Mouse (Mus musculus): Measurements from ENCODE around the gene Col1a1.

Col1a1 gene

GRCm38 (mm10) chr11:94936045-94936444 is at the start of gene Col1a1:
Gene Col1a1 (plus strand): TSS chr11:94936224.
- DNase-seq (ENCODE audit: low spot score): no peak

- DNase-seq (ENCODE audit: low spot score): no peak
These were observed 44.9 kb upstream of the Col1a1 start for GRCm38 (mm10) chr11:94891155-94891554.

- DNase-seq (ENCODE audit: low spot score): no peak
These were observed 39.2 kb upstream of the Col1a1 start for GRCm38 (mm10) chr11:94896753-94897376.

GRCm38 (mm10) chr11:94901231-94901630 is 34.8 kb upstream of the Col1a1 start:
- no peak for DNase-seq (ENCODE audit: low spot score)

GRCm38 (mm10) chr11:94904306-94904705 is 31.7 kb upstream of the Col1a1 start:
- no peak for DNase-seq (ENCODE audit: low spot score)

GRCm38 (mm10) chr11:94910971-94911370 is 25.1 kb upstream of the Col1a1 start:
- no peak for DNase-seq (ENCODE audit: low spot score)

- no peak for DNase-seq (ENCODE audit: low spot score)
These were observed 23.5 kb upstream of the Col1a1 start for GRCm38 (mm10) chr11:94912568-94912967.

GRCm38 (mm10) chr11:94913302-94914090 is 22.5 kb upstream of the Col1a1 start:
- no peak for DNase-seq (ENCODE audit: low spot score)

- no peak for DNase-seq (ENCODE audit: low spot score)
These were observed 20.2 kb upstream of the Col1a1 start for GRCm38 (mm10) chr11:94915675-94916403.

GRCm38 (mm10) chr11:94916477-94916876 is 19.5 kb upstream of the Col1a1 start:
- DNase-seq (ENCODE audit: low spot score): peak; percentile 55

GRCm38 (mm10) chr11:94917717-94918116 is 18.3 kb upstream of the Col1a1 start:
- no peak for DNase-seq (ENCODE audit: low spot score)

GRCm38 (mm10) chr11:94920996-94921401 is 15.0 kb upstream of the Col1a1 start:
- no peak for DNase-seq (ENCODE audit: low spot score)

GRCm38 (mm10) chr11:94924977-94925376 is 11.0 kb upstream of the Col1a1 start:
- DNase-seq (ENCODE audit: low spot score): no peak

GRCm38 (mm10) chr11:94926431-94926830 is 9.6 kb upstream of the Col1a1 start:
- DNase-seq (ENCODE audit: low spot score): no peak

GRCm38 (mm10) chr11:94927771-94928291 is 8.2 kb upstream of the Col1a1 start:
- DNase-seq (ENCODE audit: low spot score): peak; percentile 50

- DNase-seq (ENCODE audit: low spot score): peak; percentile 92
These were observed 7.2 kb upstream of the Col1a1 start for GRCm38 (mm10) chr11:94928820-94929219.

- DNase-seq (ENCODE audit: low spot score): peak; percentile 46
These were observed 6.4 kb upstream of the Col1a1 start for GRCm38 (mm10) chr11:94929599-94929998.

- DNase-seq (ENCODE audit: low spot score): peak; percentile 40
These were observed 5.9 kb upstream of the Col1a1 start for GRCm38 (mm10) chr11:94930151-94930550.

- peak; percentile 21 for DNase-seq (ENCODE audit: low spot score)
These were observed 2.4 kb upstream of the Col1a1 start for GRCm38 (mm10) chr11:94933584-94933983.

GRCm38 (mm10) chr11:94934526-94934925 is 1.5 kb upstream of the Col1a1 start:
- no peak for DNase-seq (ENCODE audit: low spot score)

GRCm38 (mm10) chr11:94936851-94937295 is 849 bp downstream of the Col1a1 start:
- peak; percentile 98 for DNase-seq (ENCODE audit: low spot score)

- DNase-seq (ENCODE audit: low spot score): no peak
These were observed 1.3 kb downstream of the Col1a1 start for GRCm38 (mm10) chr11:94937335-94937781.

All from embryo, embryonic 10 days (tissue).